Mouse (Mus musculus): ENCODE measurements around the gene Large2. TPM values are rescaled to one million over a fixed set of nuclear protein-coding genes. Genes with fewer than 3 reads are reported as not detected.
A peak's percentile ranks its signal among the peaks of the same experiment; 100 is the strongest.
"Not testable (repeated sequence)": the region's sequence is repeated elsewhere in the genome, so short reads cannot be mapped to it uniquely, and the experiment has no call there.

Large2 gene
- total RNA-seq, 2 experiments from 2014 or later, result 0.98 to 1.1 TPM

DNA sequence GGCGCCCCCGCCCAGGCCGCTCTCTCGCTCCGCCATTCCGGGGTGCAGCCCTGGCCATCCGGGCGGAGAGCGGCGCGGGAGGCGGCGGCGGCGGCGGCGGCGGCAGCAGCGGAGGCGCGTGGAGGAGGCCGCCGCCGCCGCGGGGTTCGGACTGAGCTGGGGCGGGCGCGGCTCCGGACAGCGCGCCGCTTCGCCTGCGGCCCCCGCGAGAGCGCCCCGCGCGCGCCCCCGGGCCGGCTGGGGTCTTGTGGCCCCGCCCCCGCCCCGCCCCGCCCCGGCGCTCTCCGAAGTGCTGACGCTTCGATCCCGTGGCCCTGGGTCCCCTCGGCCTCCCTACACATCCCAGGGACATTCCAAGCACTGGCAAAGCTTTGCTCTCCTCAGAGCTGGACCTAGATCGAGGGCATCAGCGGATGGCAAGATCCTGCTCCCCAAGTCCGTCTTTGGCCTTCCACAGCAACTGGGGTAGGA is 26.5 kb upstream of the Large2 start, which contains the start of gene Mapk8ip1:
Gene Mapk8ip1, minus strand, starts transcription at position 173 of the 471 bp plus-strand sequence.
- Histone ChIP-seq H3K27ac (peak within 1 kb of the TSS; percentile 97), H3K4me3 (peak within 1 kb of the TSS; percentile 84)
- no peak for DNase-seq (ENCODE audit: low spot score in 2 of 2)
- no peak for TF ChIP-seq CTCF (conservative IDR thresholded peaks at IDR 0.05)

DNA sequence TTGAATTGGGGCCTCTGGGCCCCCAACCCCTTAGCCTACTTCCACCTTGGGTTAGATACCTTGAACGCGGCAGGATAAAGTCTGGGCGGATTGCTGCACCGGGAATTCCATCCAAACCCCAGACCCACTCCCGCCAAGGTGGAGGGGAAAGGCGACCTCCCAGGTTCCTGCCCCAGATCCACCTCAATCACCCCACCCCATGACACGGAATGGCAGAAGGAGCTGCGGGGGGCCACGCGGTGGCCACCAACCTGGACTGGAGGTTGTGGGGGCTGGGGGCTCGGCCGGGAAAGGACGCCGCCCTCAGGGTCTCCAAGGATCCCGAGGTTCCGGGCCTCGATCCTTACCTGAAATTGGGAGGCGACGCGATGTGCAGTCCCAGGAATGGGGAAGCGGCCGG is 26.0 kb upstream of the Large2 start:
- Histone ChIP-seq H3K4me3 (peak overlapping the region; percentile 84), H3K27ac (peak overlapping the region; percentile 97)
- DNase-seq (ENCODE audit: low spot score in 2 of 2), result no peak
- no peak for TF ChIP-seq CTCF (conservative IDR thresholded peaks at IDR 0.05)

- not testable (repeated sequence) for H3K27ac ChIP-seq; DNase-seq (ENCODE audit: low spot score in 2 of 2); H3K4me3 ChIP-seq
These were observed 25.2 kb upstream of the Large2 start for GRCm38 (mm10) chr2:92399877-92400276.

- no peak for DNase-seq (ENCODE audit: low spot score in 2 of 2)
- TF ChIP-seq CTCF (conservative IDR thresholded peaks at IDR 0.05), result no peak
- H3K27ac ChIP-seq, result peak overlapping the region; percentile 48; the same call in 1 of the 2 replicates
- H3K4me3 ChIP-seq, result no peak overlapping the region
These were observed 22.8 kb upstream of the Large2 start for GRCm38 (mm10) chr2:92397436-92397835.

- no peak for DNase-seq (ENCODE audit: low spot score in 2 of 2)
- no peak overlapping the region for H3K27ac ChIP-seq
- no peak for TF ChIP-seq CTCF (conservative IDR thresholded peaks at IDR 0.05)
- H3K4me3 ChIP-seq, result no peak overlapping the region
These were observed 20.9 kb upstream of the Large2 start for GRCm38 (mm10) chr2:92395535-92395934.

- no peak for DNase-seq (ENCODE audit: low spot score in 2 of 2)
- Histone ChIP-seq H3K4me3 (peak overlapping the region; percentile 36), H3K27ac (peak overlapping the region; percentile 96)
- TF ChIP-seq CTCF (conservative IDR thresholded peaks at IDR 0.05), result no peak
These were observed 17.9 kb upstream of the Large2 start for GRCm38 (mm10) chr2:92392318-92393264.

DNA sequence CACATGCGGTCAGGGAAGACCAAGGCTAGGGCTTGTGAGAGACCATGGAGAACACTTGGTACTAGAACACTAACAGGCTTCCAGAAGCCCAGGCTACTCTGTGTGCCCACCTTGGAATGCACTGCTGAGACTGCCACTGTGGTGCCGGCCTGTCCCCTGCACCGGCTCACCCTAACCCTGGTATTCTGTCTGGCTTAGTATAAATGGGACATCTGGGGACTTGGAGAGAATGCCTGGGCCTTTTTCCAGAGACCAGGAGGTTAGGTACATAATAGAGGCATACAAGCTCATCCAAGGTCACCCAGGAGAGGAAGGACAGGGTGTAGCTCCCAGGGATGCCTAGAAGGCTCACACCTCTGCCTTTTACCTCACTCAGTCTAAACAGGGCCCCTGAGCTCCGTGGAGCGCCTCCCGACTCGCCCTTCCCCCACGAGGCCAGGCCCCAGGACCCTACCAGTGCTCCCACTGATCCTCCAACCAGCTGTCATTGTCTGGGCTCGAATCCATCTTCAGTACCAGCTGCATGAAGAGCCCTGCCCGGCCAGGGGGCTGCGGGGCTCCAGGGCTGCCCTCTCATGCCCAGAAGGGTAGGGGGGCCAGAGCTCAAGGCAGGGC is 17.1 kb upstream of the Large2 start:
- Histone ChIP-seq H3K4me3 (peak overlapping the region; percentile 36), H3K27ac (peak overlapping the region; percentile 96)
- no peak for DNase-seq (ENCODE audit: low spot score in 2 of 2)
- TF ChIP-seq CTCF (conservative IDR thresholded peaks at IDR 0.05), result no peak

GRCm38 (mm10) chr2:92391116-92391515 is 16.4 kb upstream of the Large2 start:
- H3K4me3 ChIP-seq, result peak overlapping the region; percentile 36

DNA sequence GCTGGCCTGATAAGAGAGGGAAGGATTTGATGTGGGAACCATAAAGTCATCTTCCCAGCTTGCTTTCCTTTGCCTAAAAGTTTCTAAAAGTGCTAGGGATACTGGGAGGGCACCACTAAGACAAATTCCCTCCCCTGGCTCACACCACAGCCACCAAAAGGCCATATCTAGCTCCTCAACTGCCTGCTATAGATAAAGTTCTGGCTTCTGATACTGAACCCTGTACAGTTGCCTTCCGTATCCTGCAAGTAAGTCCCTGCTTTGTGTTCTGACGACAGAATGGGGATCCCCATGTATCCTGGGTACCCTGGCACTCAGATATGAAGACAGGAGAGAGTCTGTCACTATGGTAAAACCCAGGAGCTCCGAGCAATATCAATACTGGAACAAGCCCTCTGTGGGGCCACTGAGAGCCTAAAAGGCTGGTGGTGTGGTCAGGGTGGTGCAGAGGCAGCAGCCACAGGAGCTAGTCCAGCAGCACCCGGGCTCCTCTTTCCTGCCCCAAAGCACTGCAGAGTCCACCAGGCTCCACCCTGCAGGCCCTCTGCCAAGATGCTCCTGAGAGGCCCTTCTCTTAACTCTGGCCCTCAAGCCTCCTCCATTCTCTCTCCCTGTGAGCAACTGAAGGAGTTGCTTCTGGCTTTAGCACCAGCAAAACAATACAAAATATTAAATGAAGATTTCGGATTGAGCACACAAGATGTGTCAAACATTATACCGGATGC is 15.7 kb upstream of the Large2 start:
- TF ChIP-seq CTCF (conservative IDR thresholded peaks at IDR 0.05), result no peak
- Histone ChIP-seq H3K27ac (peak overlapping the region; percentile 96), H3K4me3 (no peak overlapping the region; the same call in 1 of the 2 replicates)
- DNase-seq (ENCODE audit: low spot score in 2 of 2), result no peak

More at GRCm38 (mm10) chr2:92391116-92391515, 16.4 kb upstream of the Large2 start:
- TF ChIP-seq CTCF (conservative IDR thresholded peaks at IDR 0.05), result no peak
- peak overlapping the region; percentile 96 for H3K27ac ChIP-seq
- DNase-seq (ENCODE audit: low spot score in 2 of 2), result peak in 1 of 2 experiments; percentile 49

DNA sequence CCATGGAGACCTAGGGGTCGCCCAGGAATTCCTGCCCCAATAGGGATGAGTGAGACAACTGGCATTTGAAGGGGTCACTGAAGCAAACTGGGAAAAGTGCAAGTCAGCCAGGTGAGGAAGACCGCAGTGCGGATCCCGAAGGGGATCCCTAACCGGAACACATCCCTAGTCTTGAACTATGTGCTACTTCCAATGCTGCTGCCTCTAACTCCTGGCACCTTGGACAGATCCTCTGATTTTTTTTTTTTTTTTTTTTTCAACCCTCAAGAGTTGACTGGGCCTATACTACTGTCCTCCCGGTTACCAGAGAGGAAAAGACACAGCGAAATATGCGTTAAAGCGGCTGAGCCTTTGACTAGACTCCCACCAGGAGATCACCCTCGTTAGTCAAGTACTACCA is 15.0 kb upstream of the Large2 start:
- H3K4me3 ChIP-seq, result peak overlapping the region; percentile 93
- H3K27ac ChIP-seq, result peak overlapping the region; percentile 96
- TF ChIP-seq CTCF (conservative IDR thresholded peaks at IDR 0.05), result no peak
- no peak for DNase-seq (ENCODE audit: low spot score in 2 of 2)

DNA sequence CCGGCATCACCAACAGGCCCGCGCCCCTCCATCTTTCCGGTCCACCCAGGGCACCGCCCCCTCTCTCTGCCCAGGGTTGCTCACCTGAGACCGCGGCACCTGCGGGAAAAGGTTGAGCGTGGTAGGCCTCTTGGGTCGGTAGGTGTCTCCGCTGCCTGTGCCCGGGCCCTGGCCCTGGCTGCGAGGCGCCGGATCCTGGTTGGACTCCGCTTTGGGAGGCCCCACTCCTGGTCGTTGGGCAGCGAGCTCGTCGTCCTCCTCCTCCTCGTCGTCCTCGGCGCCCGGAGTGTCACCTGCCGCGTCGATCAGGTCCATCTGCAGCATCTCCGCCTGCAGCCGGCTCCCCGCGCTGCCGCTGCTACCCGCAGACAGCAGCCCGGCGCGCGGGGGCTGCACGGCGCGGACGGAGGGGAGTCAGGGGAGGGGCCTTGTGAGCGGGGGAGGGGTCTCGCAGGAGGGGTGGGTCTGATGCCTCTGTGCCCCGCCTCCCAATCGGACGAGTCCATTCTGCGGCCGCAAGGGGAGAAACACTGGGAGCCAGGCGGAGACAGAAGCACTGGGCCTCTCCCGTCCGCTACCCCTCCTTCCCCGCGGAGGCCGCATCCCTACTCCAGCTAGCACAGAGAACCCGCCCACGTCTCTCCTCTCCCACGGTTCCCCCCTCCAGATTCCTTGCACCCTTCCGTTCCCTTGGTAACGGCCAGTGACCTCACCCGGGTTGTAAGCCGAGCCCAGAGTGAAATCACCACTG is 14.4 kb upstream of the Large2 start:
- H3K27ac ChIP-seq, result peak overlapping the region; percentile 96
- peak; percentile 89 to 97 for DNase-seq (ENCODE audit: low spot score in 2 of 2)
- peak overlapping the region; percentile 93 for H3K4me3 ChIP-seq
- TF ChIP-seq CTCF (conservative IDR thresholded peaks at IDR 0.05), result peak; percentile 17; the same call in 1 of the 2 replicates

GRCm38 (mm10) chr2:92388081-92388517 is 13.4 kb upstream of the Large2 start:
- no peak for TF ChIP-seq CTCF (conservative IDR thresholded peaks at IDR 0.05)
- DNase-seq (ENCODE audit: low spot score in 2 of 2), result no peak
- H3K4me3 ChIP-seq, result peak overlapping the region; percentile 93
- H3K27ac ChIP-seq, result peak overlapping the region; percentile 96
